Mouse (Mus musculus) stomach, postnatal 0 days (tissue): ENCODE results near the gene Ppcs. TPM values are rescaled to one million over a fixed set of nuclear protein-coding genes. Genes with fewer than 3 reads are reported as not detected.

Experiments
- ATAC-seq: fragments of 200-750 bp; cut with Nextera tagmentation; 2 replicates; pipeline ENCODE4 v1.8.0; 2017; ENCODE audit not compliant: low FRiP score, low TSS enrichment
- DNase-seq: peaks from one replicate; pipeline ENCODE4 v3.0.0-alpha.2; 2016; ENCODE audit warnings: low spot score
- H3K27ac ChIP-seq: fragments of 300-500 bp; sonication (generic); replicated peaks from 2 replicates; pipeline ENCODE4 v1.5.1; 2014; ENCODE audit warnings: mild to moderate bottlenecking, control low read depth
- H3K27me3 ChIP-seq: fragments of 300-500 bp; sonication (generic); 2 replicates; pipeline ENCODE4 v1.6.1; 2014; ENCODE audit warnings: low read length; ENCODE audit not compliant: control insufficient read depth, insufficient read depth
- H3K36me3 ChIP-seq: fragments of 300-500 bp; sonication (generic); 2 replicates; pipeline ENCODE4 v1.6.1; 2014; ENCODE audit warnings: low read length, mixed read lengths; ENCODE audit not compliant: control insufficient read depth, insufficient read depth
- H3K4me1 ChIP-seq: fragments of 300-500 bp; sonication (generic); replicated peaks from 2 replicates; pipeline ENCODE4 v1.6.1; 2014; ENCODE audit warnings: antibody characterized with exemption; ENCODE audit not compliant: control insufficient read depth, insufficient read depth
- H3K4me2 ChIP-seq: fragments of 300-500 bp; sonication (generic); replicated peaks from 2 replicates; pipeline ENCODE4 v1.6.1; 2014; ENCODE audit warnings: low read depth, mild to moderate bottlenecking, control low read depth, moderate library complexity
- H3K4me3 ChIP-seq: fragments of 300-500 bp; sonication (generic); 2 replicates; pipeline ENCODE4 v1.5.1; 2014; ENCODE audit warnings: low read depth, low read length, control low read depth
- H3K9ac ChIP-seq: fragments of 300-500 bp; sonication (generic); 2 replicates; pipeline ENCODE4 v1.6.1; 2014; ENCODE audit warnings: mild to moderate bottlenecking, low read length, control low read depth, mixed read lengths
- H3K9me3 ChIP-seq: fragments of 300-500 bp; sonication (generic); 2 replicates; pipeline ENCODE4 v1.6.1; 2016; ENCODE audit warnings: low read length; ENCODE audit not compliant: control insufficient read depth
- CTCF ChIP-seq: IDR thresholded peaks from 2 replicates; pipeline ENCODE4 v1.5.1; 2016; ENCODE audit warnings: antibody characterized with exemption, low read depth, mild to moderate bottlenecking, moderate library complexity
- EP300 ChIP-seq: optimal IDR thresholded peaks from 2 replicates; pipeline ENCODE3; 2016; ENCODE audit warnings: antibody characterized with exemption
- WGBS: fragments of 180-500 bp; shearing (Covaris S2); extraction: QIAGEN DNeasy Blood & Tissue Kit; methylation state at CpG from one replicate; pipeline ENCODE4 v1.1.7; 2014; 5-methylcytosine and 5-hydroxymethylcytosine counted together
- polyA plus RNA-seq: library from polyadenylated mRNA; unstranded; fragments of >200 nt; fragmentation: Nextera tagmentation; extraction: Ambion mirVana; gene quantifications from 2 replicates; pipeline ENCODE4 v1.2.1, GENCODE M21; 2015

Ppcs gene
- polyA plus RNA-seq, 1 experiment from 2014 or later: 31.6 TPM

- no peak for TF ChIP-seq EP300
- TF ChIP-seq CTCF: no peak
- H3K36me3 ChIP-seq: no peaks in the 10 kb centered on the region
- H3K4me2 ChIP-seq: no peak overlapping the region
- H3K4me3 ChIP-seq: no peak overlapping the region
- no peak for ATAC-seq
- H3K9ac ChIP-seq: no peak overlapping the region
- WGBS: 90% methylated on average over 3 of the region's 3 CpGs
- no peaks in the 10 kb centered on the region for H3K27me3 ChIP-seq
- no peak overlapping the region for H3K27ac ChIP-seq
- no peak for DNase-seq
- H3K4me1 ChIP-seq: no peaks in the 10 kb centered on the region
- H3K9me3 ChIP-seq: no peaks in the 10 kb centered on the region
These were observed 40.2 kb upstream of the Ppcs start for GRCm38 (mm10) chr4:119462457-119462856.

DNA sequence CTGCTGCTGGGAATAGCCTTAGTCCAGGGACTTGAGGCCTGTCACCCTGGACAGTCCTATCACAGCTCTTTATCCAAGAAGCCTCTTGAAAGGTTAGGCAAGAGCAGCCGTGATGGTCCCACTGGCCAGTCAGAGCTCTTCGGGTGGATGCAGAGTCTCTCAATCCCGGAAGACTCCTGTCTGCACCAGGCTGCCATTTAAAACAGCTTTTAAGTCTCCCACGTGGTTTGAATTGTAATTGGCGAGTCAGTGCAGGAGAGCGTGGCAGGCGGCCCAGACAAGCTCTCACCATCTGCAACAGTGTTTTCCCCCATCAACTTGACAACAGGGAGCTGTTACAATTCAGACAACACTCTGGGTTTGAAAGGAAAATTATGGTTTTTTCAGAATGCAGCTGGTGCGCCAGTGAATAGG is 38.5 kb upstream of the Ppcs start:
- WGBS: 47% methylated on average over 8 of the region's 8 CpGs
- Histone ChIP-seq H3K9ac (no peak overlapping the region), H3K9me3 (no peaks in the 10 kb centered on the region), H3K27ac (no peak overlapping the region), H3K36me3 (no peaks in the 10 kb centered on the region), H3K4me1 (no peaks in the 10 kb centered on the region), H3K4me3 (no peak overlapping the region), H3K27me3 (no peaks in the 10 kb centered on the region), H3K4me2 (no peak overlapping the region)
- no peak for TF ChIP-seq CTCF
- TF ChIP-seq EP300: no peak
- ATAC-seq: no peak; the same call in 1 of the 2 replicates
- no peak for DNase-seq

- no peak overlapping the region for H3K4me3 ChIP-seq
- no peak overlapping the region for H3K4me2 ChIP-seq
- no peak for ATAC-seq
- TF ChIP-seq EP300 (no peak), CTCF (peak; percentile 65)
- WGBS: 60% methylated on average over 5 of the region's 5 CpGs
- H3K4me1 ChIP-seq: no peaks in the 10 kb centered on the region
- no peak overlapping the region for H3K27ac ChIP-seq
- H3K9ac ChIP-seq: no peak overlapping the region
- H3K27me3 ChIP-seq: no peaks in the 10 kb centered on the region
- no peaks in the 10 kb centered on the region for H3K9me3 ChIP-seq
- peak; percentile 20 for DNase-seq
- H3K36me3 ChIP-seq: no peaks in the 10 kb centered on the region
These were observed 38.1 kb upstream of the Ppcs start for GRCm38 (mm10) chr4:119460296-119460695.

GRCm38 (mm10) chr4:119453533-119453932 is 31.3 kb upstream of the Ppcs start:
- H3K4me2 ChIP-seq: no peak overlapping the region

GRCm38 (mm10) chr4:119453128-119453527 is 30.9 kb upstream of the Ppcs start:
- ATAC-seq (no peak), DNase-seq (no peak)
- Histone ChIP-seq H3K4me2 (no peak overlapping the region), H3K27ac (no peak overlapping the region), H3K9me3 (no peaks in the 10 kb centered on the region), H3K4me1 (no peaks in the 10 kb centered on the region), H3K27me3 (no peaks in the 10 kb centered on the region), H3K4me3 (no peak overlapping the region), H3K36me3 (no peaks in the 10 kb centered on the region), H3K9ac (no peak overlapping the region)
- WGBS: 57% methylated on average over 5 of the region's 5 CpGs
- TF ChIP-seq CTCF: no peak

More at GRCm38 (mm10) chr4:119453533-119453932, 31.3 kb upstream of the Ppcs start:
- WGBS: 31% methylated on average over 6 of the region's 6 CpGs
- Histone ChIP-seq H3K36me3 (no peaks in the 10 kb centered on the region), H3K9me3 (no peaks in the 10 kb centered on the region), H3K9ac (no peak overlapping the region), H3K4me3 (no peak overlapping the region), H3K4me1 (no peaks in the 10 kb centered on the region), H3K27me3 (no peaks in the 10 kb centered on the region), H3K27ac (no peak overlapping the region)
- ATAC-seq: no peak
- DNase-seq: no peak
- TF ChIP-seq CTCF: no peak
- no peak for TF ChIP-seq EP300

GRCm38 (mm10) chr4:119450436-119450835 is 28.2 kb upstream of the Ppcs start:
- Histone ChIP-seq H3K4me3 (no peak overlapping the region), H3K4me1 (no peaks in the 10 kb centered on the region), H3K4me2 (no peak overlapping the region), H3K9ac (no peak overlapping the region), H3K27ac (no peak overlapping the region), H3K9me3 (no peaks in the 10 kb centered on the region), H3K36me3 (no peaks in the 10 kb centered on the region), H3K27me3 (no peaks in the 10 kb centered on the region)
- WGBS: 72% methylated on average over 7 of the region's 7 CpGs
- TF ChIP-seq EP300 (no peak), CTCF (no peak)
- DNase-seq (no peak), ATAC-seq (no peak)
